Mouse (Mus musculus): Measurements from ENCODE around the gene Mast4. TPM values are rescaled to one million over a fixed set of nuclear protein-coding genes. Genes with fewer than 3 reads are reported as not detected.

Gene Mast4
- total RNA-seq, 1 experiment from 2014 or later, result 18.8 TPM

GRCm38 (mm10) chr13:102764218-102764617 is 570.1 kb downstream of the Mast4 start:
- ATAC-seq (replicated peaks in 1 of 2; ENCODE audit: insufficient read depth in 1 of 2, low FRiP score in 2 of 2, low TSS enrichment in 1 of 2, low read depth in 1 of 2, poor library complexity in 2 of 2, severe bottlenecking in 2 of 2), result no peak

GRCm38 (mm10) chr13:102762203-102762602 is 572.1 kb downstream of the Mast4 start:
- no peak for ATAC-seq (replicated peaks in 1 of 2; ENCODE audit: insufficient read depth in 1 of 2, low FRiP score in 2 of 2, low TSS enrichment in 1 of 2, low read depth in 1 of 2, poor library complexity in 2 of 2, severe bottlenecking in 2 of 2)

- ATAC-seq (replicated peaks in 1 of 2; ENCODE audit: insufficient read depth in 1 of 2, low FRiP score in 2 of 2, low TSS enrichment in 1 of 2, low read depth in 1 of 2, poor library complexity in 2 of 2, severe bottlenecking in 2 of 2), result peak; percentile 45 to 56; a peak in 3 of 4 replicates
Observed at GRCm38 (mm10) chr13:102761410-102761809, 572.9 kb downstream of the Mast4 start.

- ATAC-seq (replicated peaks in 1 of 2; ENCODE audit: insufficient read depth in 1 of 2, low FRiP score in 2 of 2, low TSS enrichment in 1 of 2, low read depth in 1 of 2, poor library complexity in 2 of 2, severe bottlenecking in 2 of 2), result no peak
Observed at GRCm38 (mm10) chr13:102758021-102758420, 576.3 kb downstream of the Mast4 start.

- no peak for ATAC-seq (replicated peaks in 1 of 2; ENCODE audit: insufficient read depth in 1 of 2, low FRiP score in 2 of 2, low TSS enrichment in 1 of 2, low read depth in 1 of 2, poor library complexity in 2 of 2, severe bottlenecking in 2 of 2)
Observed at GRCm38 (mm10) chr13:102756071-102756470, 578.2 kb downstream of the Mast4 start.

- no peak for ATAC-seq (replicated peaks in 1 of 2; ENCODE audit: insufficient read depth in 1 of 2, low FRiP score in 2 of 2, low TSS enrichment in 1 of 2, low read depth in 1 of 2, poor library complexity in 2 of 2, severe bottlenecking in 2 of 2)
Observed at GRCm38 (mm10) chr13:102755124-102755523, 579.2 kb downstream of the Mast4 start.

- no peak for ATAC-seq (replicated peaks in 1 of 2; ENCODE audit: insufficient read depth in 1 of 2, low FRiP score in 2 of 2, low TSS enrichment in 1 of 2, low read depth in 1 of 2, poor library complexity in 2 of 2, severe bottlenecking in 2 of 2)
Observed at GRCm38 (mm10) chr13:102753714-102754556, 580.4 kb downstream of the Mast4 start.

GRCm38 (mm10) chr13:102749891-102750290 is 584.4 kb downstream of the Mast4 start:
- ATAC-seq (replicated peaks in 1 of 2; ENCODE audit: insufficient read depth in 1 of 2, low FRiP score in 2 of 2, low TSS enrichment in 1 of 2, low read depth in 1 of 2, poor library complexity in 2 of 2, severe bottlenecking in 2 of 2), result no peak

- ATAC-seq (replicated peaks in 1 of 2; ENCODE audit: insufficient read depth in 1 of 2, low FRiP score in 2 of 2, low TSS enrichment in 1 of 2, low read depth in 1 of 2, poor library complexity in 2 of 2, severe bottlenecking in 2 of 2), result no peak
Observed at GRCm38 (mm10) chr13:102749194-102749593, 585.1 kb downstream of the Mast4 start.

- no peak for ATAC-seq (replicated peaks in 1 of 2; ENCODE audit: insufficient read depth in 1 of 2, low FRiP score in 2 of 2, low TSS enrichment in 1 of 2, low read depth in 1 of 2, poor library complexity in 2 of 2, severe bottlenecking in 2 of 2)
Observed at GRCm38 (mm10) chr13:102746803-102747561, 587.3 kb downstream of the Mast4 start.

GRCm38 (mm10) chr13:102745626-102746342 is 588.5 kb downstream of the Mast4 start:
- ATAC-seq (replicated peaks in 1 of 2; ENCODE audit: insufficient read depth in 1 of 2, low FRiP score in 2 of 2, low TSS enrichment in 1 of 2, low read depth in 1 of 2, poor library complexity in 2 of 2, severe bottlenecking in 2 of 2), result no peak

GRCm38 (mm10) chr13:102745270-102745600 is 589.1 kb downstream of the Mast4 start:
- ATAC-seq (replicated peaks in 1 of 2; ENCODE audit: insufficient read depth in 1 of 2, low FRiP score in 2 of 2, low TSS enrichment in 1 of 2, low read depth in 1 of 2, poor library complexity in 2 of 2, severe bottlenecking in 2 of 2), result no peak

GRCm38 (mm10) chr13:102744481-102745269 is 589.6 kb downstream of the Mast4 start:
- ATAC-seq (replicated peaks in 1 of 2; ENCODE audit: insufficient read depth in 1 of 2, low FRiP score in 2 of 2, low TSS enrichment in 1 of 2, low read depth in 1 of 2, poor library complexity in 2 of 2, severe bottlenecking in 2 of 2), result peak in 1 of 2 experiments; percentile 71; a peak in 1 of 4 replicates

- no peak for ATAC-seq (replicated peaks in 1 of 2; ENCODE audit: insufficient read depth in 1 of 2, low FRiP score in 2 of 2, low TSS enrichment in 1 of 2, low read depth in 1 of 2, poor library complexity in 2 of 2, severe bottlenecking in 2 of 2)
Observed at GRCm38 (mm10) chr13:102739720-102740535, 594.4 kb downstream of the Mast4 start.

GRCm38 (mm10) chr13:102737811-102738210 is 596.5 kb downstream of the Mast4 start:
- ATAC-seq (replicated peaks in 1 of 2; ENCODE audit: insufficient read depth in 1 of 2, low FRiP score in 2 of 2, low TSS enrichment in 1 of 2, low read depth in 1 of 2, poor library complexity in 2 of 2, severe bottlenecking in 2 of 2), result no peak

GRCm38 (mm10) chr13:102733063-102733462 is 601.2 kb downstream of the Mast4 start:
- no peak for ATAC-seq (replicated peaks in 1 of 2; ENCODE audit: insufficient read depth in 1 of 2, low FRiP score in 2 of 2, low TSS enrichment in 1 of 2, low read depth in 1 of 2, poor library complexity in 2 of 2, severe bottlenecking in 2 of 2)

Data from hematopoietic stem cell, adult 5-6 weeks (primary cell).